Mouse (Mus musculus): ENCODE results near the gene Lrrc75a.

DNA sequence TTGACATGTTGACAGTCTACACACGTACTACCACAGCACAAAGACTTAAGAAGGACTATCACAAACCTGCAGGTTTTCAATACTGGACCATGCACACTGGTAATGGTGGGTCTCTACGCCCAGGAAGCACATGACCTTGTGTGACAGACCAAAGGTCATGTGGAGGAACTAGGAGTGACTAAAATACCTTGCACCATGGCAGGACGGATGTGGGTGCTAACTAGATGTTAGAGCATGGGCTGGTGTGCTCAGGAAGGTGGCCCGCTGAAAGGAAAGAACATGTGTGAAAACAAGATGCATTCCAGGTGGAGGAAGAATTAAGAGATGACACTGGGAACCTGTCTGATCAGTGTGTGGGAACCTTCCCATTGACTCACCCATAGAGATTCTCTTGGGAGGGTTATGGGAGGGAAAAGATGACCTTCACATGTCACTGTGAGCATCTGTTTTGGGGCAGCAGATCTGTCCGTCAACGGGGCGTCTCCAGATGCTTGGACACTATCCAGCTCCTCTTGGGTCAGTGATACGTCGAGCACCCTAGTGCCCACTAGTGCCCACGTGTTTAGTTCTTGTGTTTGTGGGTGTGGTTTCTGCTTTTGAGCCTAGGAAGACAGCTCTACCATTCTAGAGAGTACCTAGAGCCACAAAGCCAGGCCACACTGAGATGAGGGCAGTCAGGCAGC lies 4.5 kb downstream of the Lrrc75a start:
- TF ChIP-seq CTCF (IDR thresholded peaks at IDR 0.05; ENCODE audit: extremely low read depth, insufficient read length, insufficient replicate concordance, low read depth, low read length) (no peak), POLR2A (IDR thresholded peaks at IDR 0.05; ENCODE audit: low read depth, low read length) (no peak)

Measured in small intestine, adult 2 months (tissue).